Mouse (Mus musculus) testis, adult 2 months (tissue): Measurements from ENCODE around the gene Crim1.

Experiments used
- CTCF ChIP-seq: fragments of 200-500 bp; IDR thresholded peaks from 2 replicates; pipeline ENCODE4 v1.5.1; 2012; ENCODE audit warnings: low read depth, mild to moderate bottlenecking, inconsistent platforms, low read length, moderate library complexity; ENCODE audit not compliant: control insufficient read depth, insufficient read depth, insufficient replicate concordance
- POLR2A ChIP-seq: fragments of 200-500 bp; IDR thresholded peaks from 2 replicates; pipeline ENCODE4 v1.6.1; 2012; ENCODE audit warnings: low read depth, mild to moderate bottlenecking, inconsistent platforms, low read length, moderate library complexity; ENCODE audit not compliant: control insufficient read depth

GRCm38 (mm10) chr17:78322369-78323335 lies 122.6 kb downstream of the Crim1 start:
- no peak for TF ChIP-seq CTCF
- no peak for TF ChIP-seq POLR2A
